Mouse (Mus musculus) liver, adult 2 months (tissue): ENCODE data around the gene A030005K14Rik.

Experiments used
- CTCF ChIP-seq: fragments of 200-500 bp; IDR thresholded peaks from 2 replicates; pipeline ENCODE4 v1.5.1; 2011; ENCODE audit warnings: low read depth, low read length, control low read depth
- POLR2A ChIP-seq: fragments of 200-500 bp; IDR thresholded peaks from 2 replicates; pipeline ENCODE4 v1.6.1; 2011; ENCODE audit warnings: low read length, control low read depth; ENCODE audit not compliant: insufficient read depth; ENCODE audit errors: extremely low read depth

DNA sequence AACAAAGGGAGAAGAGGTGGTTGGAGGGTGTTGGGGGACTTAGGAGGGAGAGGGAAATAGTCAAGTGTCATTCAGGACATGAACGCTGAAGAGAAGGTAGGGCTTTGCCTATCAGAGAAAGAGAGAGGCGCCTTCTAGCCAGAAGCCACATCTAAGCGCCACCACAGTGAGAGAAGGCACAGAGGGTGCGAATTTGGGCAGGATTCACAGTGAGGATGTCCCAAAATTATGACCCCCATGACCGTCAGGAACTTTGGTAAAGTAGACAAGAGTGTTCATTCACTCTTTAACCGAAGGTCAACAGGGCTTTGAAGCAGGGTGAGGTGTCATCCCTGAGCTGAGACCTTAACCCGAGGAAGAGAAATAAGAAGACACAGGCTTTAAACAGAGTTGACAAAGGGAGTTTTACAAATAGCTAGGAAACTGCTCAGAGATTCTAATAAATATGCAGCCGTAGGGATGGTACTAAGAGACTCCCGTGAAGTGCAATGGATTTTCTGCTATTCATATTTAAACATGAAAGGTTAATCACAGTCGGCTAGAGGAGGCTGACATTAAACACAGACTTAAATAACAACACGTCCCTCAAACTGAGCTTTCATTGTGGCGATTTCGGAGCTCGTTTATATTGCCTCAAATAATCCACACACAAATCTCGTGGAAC is 16.5 kb upstream of the A030005K14Rik start:
- TF ChIP-seq CTCF = no peak
- no peak for TF ChIP-seq POLR2A
